Mouse (Mus musculus): ENCODE data around the gene Npepps.

GRCm38 (mm10) chr11:97302231-97302781 is 21.9 kb upstream of the Npepps start:
- TF ChIP-seq CTCF (IDR thresholded peaks at IDR 0.05; ENCODE audit: control insufficient read depth, insufficient read depth, low read length) = no peak
- TF ChIP-seq POLR2A (IDR thresholded peaks at IDR 0.05; ENCODE audit: borderline replicate concordance, control insufficient read depth, low read depth, low read length) = no peak

All from bone marrow, adult 2 months (tissue).